Mouse (Mus musculus): Measurements from ENCODE around the gene Mms19. TPM values are rescaled to one million over a fixed set of nuclear protein-coding genes. Genes with fewer than 3 reads are reported as not detected.

The Mms19 gene
- total RNA-seq, 2 experiments from 2014 or later, result 16.7 to 21.2 TPM

DNA sequence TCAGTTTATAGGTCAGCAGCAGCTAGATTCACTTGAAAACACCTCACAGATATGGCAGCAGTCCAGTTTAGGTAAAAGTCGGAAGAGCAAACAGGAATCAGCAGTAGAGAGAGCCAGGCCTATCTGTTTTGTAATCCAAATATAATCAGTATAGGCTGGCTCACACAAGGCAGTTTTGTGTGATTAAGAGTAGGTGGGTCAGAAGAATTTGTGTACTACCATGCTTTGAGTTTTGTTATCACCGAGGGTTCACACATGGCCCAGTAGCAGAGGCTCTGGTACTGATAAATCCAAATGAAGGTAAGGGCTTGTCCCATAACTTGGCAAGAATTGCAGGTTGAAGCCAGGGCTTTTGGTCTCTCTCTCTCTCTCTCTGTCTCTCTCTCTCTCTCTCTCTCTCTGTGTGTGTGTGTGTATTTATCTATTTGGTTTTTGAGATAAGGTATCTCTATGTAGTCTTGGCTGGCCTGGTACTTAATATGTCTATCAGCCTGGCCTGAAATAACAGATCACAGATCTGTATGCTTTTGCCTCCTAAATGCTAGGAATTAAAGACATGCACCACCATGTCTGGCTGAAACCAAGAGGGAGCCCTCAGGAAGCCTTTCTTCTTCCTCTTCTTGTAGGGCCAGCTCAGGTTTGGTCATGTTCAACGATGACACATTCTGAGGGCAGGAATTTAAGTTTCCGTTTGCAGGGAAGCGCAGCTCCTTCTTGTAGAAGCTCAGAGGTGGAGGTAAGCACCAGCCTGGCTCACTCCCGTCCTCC is 74.5 kb downstream of the Mms19 start:
- no peak for DNase-seq
- intact Hi-C loops (cut with DNase I), result no loop called here

DNA sequence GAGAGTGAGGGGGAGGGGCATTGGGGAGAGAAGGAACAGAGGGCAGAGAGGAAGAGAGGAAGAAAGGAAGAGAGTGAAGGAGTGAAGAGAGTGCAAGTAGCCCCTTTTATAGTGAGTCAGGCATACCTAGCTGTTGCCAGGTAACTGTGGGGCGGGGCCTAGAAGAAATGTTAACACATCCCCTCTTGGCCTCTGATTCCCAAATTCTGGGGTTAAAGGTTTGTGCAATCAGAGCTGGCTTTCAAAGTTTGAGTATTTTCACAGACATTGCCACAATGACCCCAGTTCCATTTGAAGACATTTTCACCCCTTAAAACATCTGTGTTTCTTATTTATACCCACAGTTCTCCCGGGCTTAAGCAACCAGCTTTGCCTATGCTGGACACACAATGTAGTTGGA is 75.7 kb downstream of the Mms19 start:
- no peak for DNase-seq
- intact Hi-C loops (cut with DNase I), result no loop called here

DNA sequence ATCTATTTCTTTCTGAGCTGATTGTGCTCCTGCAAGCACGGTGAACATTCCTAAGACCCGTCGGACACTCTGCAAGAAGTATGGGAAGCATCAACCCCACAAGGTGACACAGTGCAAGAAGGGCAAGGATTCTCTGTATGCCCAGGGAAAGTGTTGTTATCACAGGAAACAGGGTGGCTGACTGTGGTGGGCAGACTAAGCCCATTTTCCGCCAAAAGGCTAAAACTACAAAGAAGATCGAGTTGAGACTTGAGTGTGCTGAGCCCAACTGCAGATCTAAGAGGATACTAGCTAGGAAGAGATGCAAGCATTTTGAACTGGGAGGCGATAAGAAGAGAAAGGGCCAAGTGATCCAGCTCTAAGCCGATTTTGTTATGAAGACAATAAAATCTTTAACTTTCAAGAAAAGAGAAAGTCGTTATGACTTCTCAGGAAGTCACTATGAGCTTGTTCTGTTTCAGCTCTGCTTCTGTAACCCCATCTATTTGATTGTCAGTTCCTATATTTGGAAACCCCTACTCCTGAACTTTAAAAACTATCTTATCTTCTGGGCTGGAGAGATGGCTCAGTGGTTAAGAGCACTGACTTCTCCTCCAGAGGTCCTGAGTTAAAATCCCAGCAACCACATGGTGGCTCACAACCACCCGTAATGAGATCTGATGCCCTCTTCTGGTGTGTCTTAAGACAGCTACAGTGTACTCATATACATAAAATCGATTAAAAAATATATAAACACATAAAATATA is 77.9 kb downstream of the Mms19 start:
- intact Hi-C loops (cut with DNase I), result no loop called here
- DNase-seq, result no peak

DNA sequence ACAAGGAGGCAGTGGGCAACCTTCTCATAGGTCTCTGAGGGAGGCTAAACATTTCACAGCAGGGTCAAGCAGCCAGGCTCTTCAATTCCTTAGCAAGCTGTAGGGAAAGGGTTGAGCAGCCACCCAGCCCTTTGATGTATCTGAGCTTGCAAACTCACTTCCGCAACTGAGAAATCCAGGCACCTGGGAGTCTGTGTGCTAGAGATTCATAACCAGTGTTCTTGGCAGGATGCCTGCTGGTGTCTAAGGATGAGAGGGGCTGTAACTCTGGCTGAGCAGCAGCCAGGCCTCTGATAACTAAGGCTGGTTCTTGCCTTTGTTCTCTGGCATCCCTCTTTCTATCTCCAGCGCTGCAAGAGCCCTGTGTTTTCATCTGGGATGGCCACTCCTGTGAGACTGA is 79.3 kb downstream of the Mms19 start:
- intact Hi-C loops (cut with DNase I), result no loop called here
- no peak for DNase-seq

DNA sequence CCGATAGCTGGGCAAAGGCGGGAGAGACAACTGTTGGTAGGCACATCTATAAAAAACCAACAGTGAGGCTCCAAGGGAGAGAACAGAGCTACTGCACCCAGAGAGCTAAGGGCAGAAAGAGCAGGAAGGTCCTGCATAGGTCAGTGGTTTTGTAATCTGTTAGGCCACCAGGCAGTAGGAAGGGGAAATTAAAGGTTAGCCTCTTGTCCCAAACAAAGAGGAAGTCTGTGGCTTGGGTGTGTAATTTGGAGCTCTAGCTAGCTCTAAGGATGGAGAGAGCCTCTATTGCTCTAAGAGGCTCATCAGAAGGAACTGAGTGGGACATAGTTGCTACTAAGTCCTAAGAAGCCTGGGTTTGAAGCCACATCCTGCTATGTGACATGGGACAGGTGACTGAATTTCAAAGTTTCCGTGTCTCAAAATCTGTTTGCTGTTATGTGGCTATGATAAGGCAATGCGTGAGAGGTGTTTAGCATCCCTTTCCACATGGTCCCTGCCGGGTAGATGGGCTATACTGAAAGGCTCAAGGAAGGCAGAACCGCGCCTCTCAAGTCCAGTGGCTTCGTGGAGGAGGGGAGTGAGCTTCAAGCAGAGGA is 80.4 kb downstream of the Mms19 start:
- intact Hi-C loops (cut with DNase I), result no loop called here
- no peak for DNase-seq

DNA sequence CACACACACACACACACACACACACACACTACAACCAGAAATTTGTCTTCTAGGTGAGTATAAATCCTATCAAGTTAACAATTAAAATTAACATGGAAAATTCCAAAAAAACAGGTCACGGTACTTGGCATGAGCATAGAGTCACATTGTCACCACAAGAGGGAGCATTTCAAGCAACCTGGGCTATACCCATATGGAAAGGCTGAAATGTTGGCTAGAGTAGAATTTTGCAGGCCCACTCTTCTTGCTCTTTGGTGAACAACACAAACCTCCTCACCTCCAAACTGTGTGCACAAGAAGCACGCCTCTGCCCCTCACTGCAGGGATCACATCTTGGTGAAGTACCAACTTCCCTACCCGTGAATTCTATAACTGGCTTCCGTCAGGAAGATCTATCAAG is 82.1 kb downstream of the Mms19 start:
- intact Hi-C loops (cut with DNase I), result loop anchor here (2.0 to 5.0 kb wide), 2 partner anchors 33 to 128 kb away; partner anchors contain the start of genes Exosc1 and Zdhhc16
- DNase-seq, result peak in 1 of 2 experiments; percentile 33

DNA sequence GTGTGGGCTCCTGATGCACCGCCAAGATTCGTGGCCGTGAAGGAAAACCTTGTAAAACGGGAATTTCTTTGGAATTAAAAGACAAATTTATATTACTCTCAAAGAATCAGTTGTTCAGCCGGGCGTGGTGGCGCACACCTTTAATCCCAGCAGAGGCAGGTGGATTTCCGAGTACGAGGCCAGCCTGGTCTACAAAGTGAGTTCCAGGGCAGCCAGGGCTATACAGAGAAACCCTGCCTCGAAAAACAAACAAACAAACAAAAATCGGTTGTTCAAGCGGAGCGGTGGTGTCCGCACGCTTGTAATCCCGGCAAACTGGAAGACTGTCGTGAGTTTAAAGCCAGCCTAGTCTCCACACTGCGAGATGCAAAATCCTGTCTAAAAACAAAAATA is 84.6 kb downstream of the Mms19 start:
- intact Hi-C loops (cut with DNase I), result loop anchor here (5.0 kb wide), 1 partner anchor 36 kb away; the partner anchor contains the start of genes Exosc1 and Zdhhc16

DNA sequence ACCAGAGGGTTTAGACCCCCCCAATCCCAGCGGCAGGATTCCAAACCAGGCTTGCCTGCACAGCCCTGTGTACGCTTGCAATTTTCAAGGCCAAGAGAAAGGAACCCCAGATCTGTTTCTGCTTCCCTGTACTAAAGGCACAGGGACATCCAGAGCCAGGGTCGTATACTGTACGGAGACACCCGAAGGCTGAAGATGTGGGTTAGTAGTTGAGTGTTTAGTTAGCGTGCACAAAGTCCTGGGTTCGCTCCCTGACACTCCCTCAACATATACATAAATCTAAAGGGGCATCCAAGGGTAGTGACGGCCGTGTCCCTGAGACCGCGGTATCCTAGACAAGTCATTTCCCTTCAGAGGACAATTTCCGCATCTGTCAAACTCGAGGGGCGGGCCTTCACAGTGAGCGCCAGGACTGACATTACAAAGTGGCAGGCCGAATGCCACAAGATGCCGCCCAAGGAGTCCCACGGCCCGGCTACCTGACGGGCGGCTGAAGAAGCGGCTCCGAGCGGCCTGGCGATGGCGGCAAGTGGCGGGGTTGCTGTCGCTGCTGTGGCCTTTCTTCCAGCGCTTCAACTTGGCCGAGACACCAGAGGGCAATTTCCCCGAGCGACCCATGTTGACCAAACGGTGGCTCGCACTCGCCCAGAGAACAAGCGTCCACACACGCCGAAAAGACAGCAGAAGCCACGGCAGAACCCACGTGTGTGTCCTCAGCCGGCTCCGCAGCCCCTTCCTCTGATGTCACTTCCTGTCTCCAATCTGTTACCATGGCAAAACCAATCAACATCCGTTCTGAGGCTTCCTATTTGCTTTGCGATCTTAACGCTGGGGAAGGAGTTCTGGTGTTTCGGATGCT is 85.3 kb downstream of the Mms19 start, which contains the start of gene Rrp12:
Gene Rrp12, minus strand, starts transcription at position 714 of the 859 bp plus-strand sequence.
- DNase-seq, result peak; percentile 69 to 82
- intact Hi-C loops (cut with DNase I), result loop anchor here (5.0 kb wide), 1 partner anchor 37 kb away; the partner anchor contains the start of genes Exosc1 and Zdhhc16

More for the DNA sequence above, 84.6 kb downstream of the Mms19 start:
- DNase-seq, result no peak

DNA sequence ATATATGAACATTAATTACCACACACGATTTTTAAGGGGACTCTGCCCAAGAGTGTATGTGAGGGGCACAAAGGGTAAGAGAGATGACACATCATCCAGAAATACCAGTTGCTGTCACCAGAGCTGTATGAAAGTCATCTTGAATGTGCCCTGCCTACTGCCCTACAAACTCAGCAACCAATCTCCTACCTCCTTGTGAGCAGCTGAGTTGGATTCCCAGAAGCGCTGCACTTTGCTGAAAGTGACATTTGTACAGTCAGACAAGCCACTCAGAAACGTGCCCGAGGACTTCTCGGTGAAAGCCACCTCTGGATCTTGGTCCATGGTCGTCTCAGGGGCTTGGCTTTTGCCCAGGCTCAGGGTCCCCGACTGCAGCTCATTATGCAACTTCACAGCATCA is 86.0 kb downstream of the Mms19 start:
- no peak for DNase-seq
- intact Hi-C loops (cut with DNase I), result loop anchor here (5.0 kb wide), 1 partner anchor 37 kb away; the partner anchor contains the start of genes Exosc1 and Zdhhc16

Other genes starting within 250 kb of the Mms19 start
- gene Slit1, start 237.5 kb downstream of the Mms19 start, total RNA-seq (2021), result under 1 TPM; 0.07 to 0.12 TPM
- 1 to 10 TPM; 2.5 to 3.5 TPM for gene Arhgap19, start 179.1 kb downstream of the Mms19 start, total RNA-seq (2021)
- gene Frat1, start 151.2 kb downstream of the Mms19 start, total RNA-seq (2021), result 1 to 10 TPM; 2.5 to 3.2 TPM
- 1 to 10 TPM; 5.9 to 6.6 TPM for gene Frat2, start 133.0 kb downstream of the Mms19 start, total RNA-seq (2021)
- 10 to 100 TPM; 10.7 to 12.9 TPM for gene Rrp12, start 85.0 kb downstream of the Mms19 start, total RNA-seq (2021)
- gene Pgam1, start 69.2 kb downstream of the Mms19 start, total RNA-seq (2021), result 100 to 1,000 TPM; 115 to 131 TPM
- gene Exosc1, start 47.7 kb downstream of the Mms19 start, total RNA-seq (2021), result 10 to 100 TPM; 11.3 to 13.4 TPM
- 10 to 100 TPM; 19.9 to 20.9 TPM for gene Zdhhc16, start 47.7 kb downstream of the Mms19 start, total RNA-seq (2021)
- 10 to 100 TPM; 25.9 to 28.0 TPM for gene Ubtd1, start 606 bp upstream of the Mms19 start, total RNA-seq (2021)
- not detected for gene Ankrd2, start 54.8 kb upstream of the Mms19 start, total RNA-seq (2021)
- 1 to 10 TPM; 1.4 to 2.3 TPM for gene Hoga1, start 64.5 kb upstream of the Mms19 start, total RNA-seq (2021)
- gene 4933411K16Rik, start 71.1 kb upstream of the Mms19 start, total RNA-seq (2021), result under 1 TPM in 1 of 2 experiments, not detected in 1; 0.32 TPM
- 1 to 10 TPM; 4.5 to 5.3 TPM for gene Morn4, start 105.2 kb upstream of the Mms19 start, total RNA-seq (2021)
- gene Pi4k2a, start 109.3 kb upstream of the Mms19 start, total RNA-seq (2021), result 10 to 100 TPM; 17.2 to 20.6 TPM
- gene Avpi1, start 147.9 kb upstream of the Mms19 start, total RNA-seq (2021), result 10 to 100 TPM; 10.8 to 11.7 TPM
- 10 to 100 TPM; 21.6 to 23.8 TPM for gene Marveld1, start 166.2 kb upstream of the Mms19 start, total RNA-seq (2021)
- 10 to 100 TPM; 24.6 to 26.5 TPM for gene Zfyve27, start 182.8 kb upstream of the Mms19 start, total RNA-seq (2021)
- 1 to 10 TPM; 1.2 to 3.3 TPM for gene Sfrp5, start 221.1 kb upstream of the Mms19 start, total RNA-seq (2021)